Comparison of ENCODE assay signal across 8 mouse cellular contexts in the genomic region with DNA sequence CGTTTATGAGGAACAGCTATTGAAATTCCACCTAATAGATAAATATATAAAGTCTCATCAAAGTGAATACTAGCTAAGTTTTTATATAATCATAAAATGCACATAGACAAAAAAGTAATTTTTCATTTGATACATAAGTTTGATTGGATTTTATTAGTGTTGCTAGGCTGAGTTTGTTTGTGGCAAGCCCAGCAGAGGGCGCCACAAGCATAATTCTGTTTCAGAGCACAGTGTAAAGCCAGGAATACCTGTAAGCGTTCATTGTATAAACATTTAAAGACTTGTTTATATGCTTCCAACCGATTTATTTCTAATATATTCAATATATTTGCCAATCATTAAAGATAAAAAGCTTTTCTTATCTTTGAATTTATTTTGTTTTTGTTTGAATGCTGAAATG. TPM values are rescaled to one million over a fixed set of nuclear protein-coding genes. Genes with fewer than 3 reads are reported as not detected.
DNase-seq lines count a peak whose midpoint lies in the region; ATAC-seq lines count a peak whose summit lies in the region.
"Had no signal": no experiment of that assay in that cellular context is flagged by ENCODE, and none has a peak within 500 bp of the region (broad histone marks: within the 10 kb centered on the region; RNA-seq: fewer than 3 reads in every experiment).

No protein-coding gene starts in this region.

- DNase-seq in midbrain, embryonic 11.5 days (ENCODE audit: low spot score, missing footprints): peak; percentile 95
- DNase-seq in T-cell, adult 2 months (ENCODE audit: low spot score): peak; percentile 31
- DNase-seq in cerebellum, adult 11-12 months: peak; percentile 25
- DNase-seq in heart, postnatal 14 days: peak; percentile 67 to 72
- DNase-seq in left cerebral cortex, postnatal 36 days (ENCODE audit: low spot score in 2 of 2): peak; percentile 36 to 38
- DNase-seq in right cerebral cortex, postnatal 10 days (ENCODE audit: low spot score in 2 of 2): peak; percentile 62 to 83

- no peaks in the 10 kb centered on the region for H3K4me1 ChIP-seq in midbrain, embryonic 11.5 days (ENCODE audit: control insufficient read depth, insufficient read depth, low read length)
- H3K4me1 ChIP-seq in midbrain, embryonic 13.5 days (replicated peaks): no peaks in the 10 kb centered on the region; the same call in 1 of the 2 replicates

- intact Hi-C loops in heart, postnatal 14 days (cut with DNase I): loop anchor here (2.0 to 5.0 kb wide), 2 partner anchors 72 to 279 kb away; no protein-coding TSS in a partner anchor
- intact Hi-C loops in left cerebral cortex, postnatal 36 days (cut with DNase I): loop anchor here (1.0 to 10.0 kb wide), 3 partner anchors 71 to 517 kb away; no protein-coding TSS in a partner anchor

- no peak overlapping the region for H3K4me3 ChIP-seq in midbrain, embryonic 11.5 days (ENCODE audit: low read depth, low read length)
- no peak overlapping the region for H3K4me3 ChIP-seq in midbrain, embryonic 13.5 days (replicated peaks)
- H3K4me3 ChIP-seq: heart, embryonic 15.5 days had no signal

- no peak overlapping the region for H3K27ac ChIP-seq in midbrain, embryonic 11.5 days (ENCODE audit: low read depth, low read length)
- H3K27ac ChIP-seq in midbrain, embryonic 13.5 days: no peak overlapping the region
- H3K27ac ChIP-seq: heart, embryonic 15.5 days had no signal

- WGBS in midbrain, embryonic 11.5 days: 33% methylated on average over 4 of the region's 4 CpGs
- 27% methylated on average over 4 of the region's 4 CpGs for WGBS in midbrain, embryonic 13.5 days

- no peaks in the 10 kb centered on the region for H3K27me3 ChIP-seq in midbrain, embryonic 11.5 days (ENCODE audit: control insufficient read depth, insufficient read depth, low read length)
- no peaks in the 10 kb centered on the region for H3K27me3 ChIP-seq in midbrain, embryonic 13.5 days
- H3K27me3 ChIP-seq: heart, embryonic 15.5 days had no signal

- H3K9me3 ChIP-seq in midbrain, embryonic 11.5 days (ENCODE audit: control insufficient read depth, low read length): no peaks in the 10 kb centered on the region
- H3K9me3 ChIP-seq in midbrain, embryonic 13.5 days: no peaks in the 10 kb centered on the region
- H3K9me3 ChIP-seq: heart, embryonic 15.5 days had no signal

- no peak overlapping the region for H3K4me2 ChIP-seq in midbrain, embryonic 11.5 days
- no peak overlapping the region for H3K4me2 ChIP-seq in midbrain, embryonic 13.5 days (replicated peaks)
- H3K4me2 ChIP-seq: heart, embryonic 15.5 days had no signal

- no peak overlapping the region for H3K9ac ChIP-seq in midbrain, embryonic 11.5 days (ENCODE audit: low read length)
- no peak overlapping the region for H3K9ac ChIP-seq in midbrain, embryonic 13.5 days (replicated peaks)
- H3K9ac ChIP-seq: heart, embryonic 15.5 days had no signal

- no peak for ATAC-seq in midbrain, embryonic 11.5 days (ENCODE audit: low FRiP score)
- ATAC-seq in midbrain, embryonic 13.5 days: no peak

- H3K36me3 ChIP-seq in midbrain, embryonic 11.5 days (ENCODE audit: control insufficient read depth, insufficient read depth, low read length): no peaks in the 10 kb centered on the region
- H3K36me3 ChIP-seq in midbrain, embryonic 13.5 days: no peaks in the 10 kb centered on the region
- H3K36me3 ChIP-seq: heart, embryonic 15.5 days had no signal

RNA-seq across cellular contexts. Expression of gene Camkmt, which starts 26.3 kb away (rescaled TPM):
- polyA plus RNA-seq in midbrain, embryonic 11.5 days (2014; fragmentation: Nextera tagmentation; extraction: Ambion mirVana): 14.9 and 17.0 TPM in 2 replicates
- polyA plus RNA-seq in midbrain, embryonic 13.5 days (2015; fragmentation: Nextera tagmentation; extraction: Ambion mirVana): 18.6 and 19.0 TPM in 2 replicates
- 1 to 10 TPM; 2.3 TPM for total RNA-seq in heart, postnatal 14 days (2021)
- 1 to 10 TPM; 9.5 to 10.0 TPM for total RNA-seq in left cerebral cortex, postnatal 36 days (2021)

RNA-seq across cellular contexts. Expression of gene Prepl, which starts 26.6 kb away (rescaled TPM):
- polyA plus RNA-seq in midbrain, embryonic 11.5 days (2014; fragmentation: Nextera tagmentation; extraction: Ambion mirVana): 60.0 and 61.7 TPM in 2 replicates
- 73.8 and 76.9 TPM in 2 replicates for polyA plus RNA-seq in midbrain, embryonic 13.5 days (2015; fragmentation: Nextera tagmentation; extraction: Ambion mirVana)
- total RNA-seq in heart, postnatal 14 days (2021): 100 to 1,000 TPM; 136 to 137 TPM
- 100 to 1,000 TPM; 358 to 385 TPM for total RNA-seq in left cerebral cortex, postnatal 36 days (2021)

Comparison
In these comparisons a context has a peak if more than half of its experiments do, and no peak if none do; other contexts are left out.
1. DNase-seq: peak in every context shown above with its lines; median percentile 95 in midbrain, embryonic 11.5 days; 72 in right cerebral cortex, postnatal 10 days; 70 in heart, postnatal 14 days; 37 in left cerebral cortex, postnatal 36 days; 31 in T-cell, adult 2 months; 25 in cerebellum, adult 11-12 months.